Mouse (Mus musculus): ENCODE data around the gene Mettl7a2.
"Not testable (repeated sequence)": the region's sequence is repeated elsewhere in the genome, so short reads cannot be mapped to it uniquely, and the experiment has no call there.

The Mettl7a2 gene

GRCm38 (mm10) chr15:100337847-100338246 lies 15.2 kb upstream of the Mettl7a2 start:
- DNase-seq (ENCODE audit: low spot score in 2 of 2), result peak; percentile 37 to 64

- not testable (repeated sequence) for DNase-seq (ENCODE audit: low spot score in 2 of 2)
Observed at GRCm38 (mm10) chr15:100341314-100341980, 11.6 kb upstream of the Mettl7a2 start.

GRCm38 (mm10) chr15:100345484-100345883 lies 7.5 kb upstream of the Mettl7a2 start:
- DNase-seq (ENCODE audit: low spot score in 2 of 2), result no peak

- no peak for DNase-seq (ENCODE audit: low spot score in 2 of 2)
Observed at GRCm38 (mm10) chr15:100346761-100347160, 6.2 kb upstream of the Mettl7a2 start.

- DNase-seq (ENCODE audit: low spot score in 2 of 2), result no peak
Observed at GRCm38 (mm10) chr15:100349496-100349895, 3.5 kb upstream of the Mettl7a2 start.

- no peak for DNase-seq (ENCODE audit: low spot score in 2 of 2)
Observed at GRCm38 (mm10) chr15:100351501-100352060, 1.4 kb upstream of the Mettl7a2 start.

- not testable (repeated sequence) for DNase-seq (ENCODE audit: low spot score in 2 of 2)
Observed at GRCm38 (mm10) chr15:100353399-100353798, 399 bp downstream of the Mettl7a2 start.

- no peak for DNase-seq (ENCODE audit: low spot score in 2 of 2)
Observed at GRCm38 (mm10) chr15:100355876-100356275, 2.9 kb downstream of the Mettl7a2 start.

GRCm38 (mm10) chr15:100364242-100364641 lies 11.2 kb downstream of the Mettl7a2 start, which contains the start of gene Higd1c:
Higd1c (plus strand) TSS chr15:100364542.
- no peak for DNase-seq (ENCODE audit: low spot score in 2 of 2)

GRCm38 (mm10) chr15:100365967-100366366 lies 13.0 kb downstream of the Mettl7a2 start:
- not testable (repeated sequence) for DNase-seq (ENCODE audit: low spot score in 2 of 2)

- DNase-seq (ENCODE audit: low spot score in 2 of 2), result no peak
Observed at GRCm38 (mm10) chr15:100367119-100367518, 14.1 kb downstream of the Mettl7a2 start.

- DNase-seq (ENCODE audit: low spot score in 2 of 2), result peak; percentile 3 to 34
Observed at GRCm38 (mm10) chr15:100375066-100375465, 22.1 kb downstream of the Mettl7a2 start.

- DNase-seq (ENCODE audit: low spot score in 2 of 2), result not testable (repeated sequence)
Observed at GRCm38 (mm10) chr15:100377847-100378505, 25.0 kb downstream of the Mettl7a2 start.

- no peak for DNase-seq (ENCODE audit: low spot score in 2 of 2)
Observed at GRCm38 (mm10) chr15:100379658-100380057, 26.7 kb downstream of the Mettl7a2 start.

GRCm38 (mm10) chr15:100380104-100380503 lies 27.1 kb downstream of the Mettl7a2 start:
- no peak for DNase-seq (ENCODE audit: low spot score in 2 of 2)

GRCm38 (mm10) chr15:100385705-100386104 lies 32.7 kb downstream of the Mettl7a2 start:
- DNase-seq (ENCODE audit: low spot score in 2 of 2), result no peak

GRCm38 (mm10) chr15:100387544-100388223 lies 34.7 kb downstream of the Mettl7a2 start:
- DNase-seq (ENCODE audit: low spot score in 2 of 2), result no peak

- DNase-seq (ENCODE audit: low spot score in 2 of 2), result peak in 1 of 2 experiments; percentile 48
Observed at GRCm38 (mm10) chr15:100388224-100388835, 35.3 kb downstream of the Mettl7a2 start.

- DNase-seq (ENCODE audit: low spot score in 2 of 2), result no peak
Observed at GRCm38 (mm10) chr15:100388886-100389285, 35.9 kb downstream of the Mettl7a2 start.

- DNase-seq (ENCODE audit: low spot score in 2 of 2), result no peak
Observed at GRCm38 (mm10) chr15:100391066-100391465, 38.1 kb downstream of the Mettl7a2 start.

GRCm38 (mm10) chr15:100391599-100391998 lies 38.6 kb downstream of the Mettl7a2 start:
- DNase-seq (ENCODE audit: low spot score in 2 of 2), result no peak

- DNase-seq (ENCODE audit: low spot score in 2 of 2), result no peak
Observed at GRCm38 (mm10) chr15:100393016-100393415, 40.0 kb downstream of the Mettl7a2 start.
